Mouse (Mus musculus): Measurements from ENCODE around the gene Stx8. TPM values are rescaled to one million over a fixed set of nuclear protein-coding genes. Genes with fewer than 3 reads are reported as not detected.

Gene Stx8
- total and polyA plus RNA-seq, 2 experiments from 2014 or later, result 10.8 to 65.8 TPM

DNA sequence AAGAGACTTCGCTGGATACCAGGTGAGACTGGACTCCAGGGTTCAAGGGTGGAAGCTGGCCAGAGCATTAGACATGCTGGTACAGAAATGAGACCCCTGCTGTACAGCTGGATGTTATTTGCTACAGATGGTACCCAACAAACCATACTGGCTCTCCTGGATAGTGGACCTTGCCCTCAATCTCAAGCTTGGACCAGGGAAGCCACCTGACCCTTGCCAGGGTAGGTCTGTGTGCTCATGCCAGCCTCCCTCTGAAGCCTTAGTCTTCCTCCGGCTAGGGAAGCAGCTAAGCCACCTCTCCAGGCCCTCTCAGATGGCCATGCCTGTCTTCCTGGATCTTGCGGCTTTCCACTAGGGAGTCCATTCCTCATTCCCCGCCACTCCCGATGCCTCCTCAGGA, 244.7 kb downstream of the Stx8 start:
- no peaks in the 10 kb centered on the region for H3K9me3 ChIP-seq (ENCODE audit: low read length)
- ATAC-seq (no peak), DNase-seq (ENCODE audit: low spot score) (no peak)
- H3K27ac ChIP-seq, result no peak overlapping the region
- H3K4me3 ChIP-seq (ENCODE audit: low read length), result no peak overlapping the region
- no peaks in the 10 kb centered on the region for H3K36me3 ChIP-seq (ENCODE audit: insufficient read depth, low read length)
- WGBS, result 91% methylated on average over 5 of the region's 5 CpGs
- no peaks in the 10 kb centered on the region for H3K27me3 ChIP-seq (ENCODE audit: insufficient read depth, low read length)
- peaks cover 15% of the 10 kb centered on the region for H3K4me1 ChIP-seq (ENCODE audit: insufficient read depth, low read length)
- no peak overlapping the region for H3K4me2 ChIP-seq (ENCODE audit: low read depth, low read length)
- H3K9ac ChIP-seq (replicated peaks; ENCODE audit: low read length), result no peak overlapping the region
- no peak for TF ChIP-seq CTCF (IDR thresholded peaks at IDR 0.05; ENCODE audit: low read depth)

DNA sequence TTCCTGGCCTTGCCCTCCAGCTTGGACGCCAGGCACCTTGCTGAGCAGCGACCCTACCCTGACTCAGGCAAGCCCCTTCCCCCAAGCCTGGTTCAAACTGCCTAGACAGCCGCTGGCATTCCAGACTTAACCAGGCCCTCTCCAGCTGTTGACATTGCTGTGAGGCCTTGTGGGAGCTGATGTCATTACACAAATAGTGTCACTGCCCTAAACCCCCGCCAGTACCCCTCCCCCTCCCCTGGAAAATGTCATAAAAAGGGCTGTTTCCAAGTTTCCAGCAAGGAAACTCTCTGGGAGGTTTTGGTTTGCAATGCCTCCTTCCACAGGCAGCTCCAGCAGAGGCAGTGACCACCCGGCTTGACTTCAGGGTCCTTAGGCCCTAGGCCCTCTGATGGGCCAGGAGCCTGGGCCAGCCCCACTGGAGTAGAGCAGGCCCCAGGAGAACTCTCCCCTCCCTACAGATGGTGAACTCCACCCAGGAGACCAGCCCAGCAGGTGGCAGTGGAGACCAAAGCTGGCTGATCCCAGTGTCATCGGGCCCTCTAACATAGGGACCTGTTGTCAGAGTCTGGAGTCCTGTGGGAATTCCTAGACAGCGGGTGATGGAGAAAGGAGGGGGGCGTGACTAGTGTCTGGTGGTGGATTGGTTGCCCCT, 246.1 kb downstream of the Stx8 start:
- peak; percentile 61 for TF ChIP-seq CTCF (IDR thresholded peaks at IDR 0.05; ENCODE audit: low read depth)
- no peak overlapping the region for H3K27ac ChIP-seq
- H3K4me3 ChIP-seq (ENCODE audit: low read length), result no peak overlapping the region
- peak; percentile 68 for DNase-seq (ENCODE audit: low spot score)
- H3K36me3 ChIP-seq (ENCODE audit: insufficient read depth, low read length), result no peaks in the 10 kb centered on the region
- ATAC-seq, result peak; percentile 27; the same call in 1 of the 2 replicates
- WGBS, result 58% methylated on average over 8 of the region's 8 CpGs
- no peak overlapping the region for H3K9ac ChIP-seq (replicated peaks; ENCODE audit: low read length)
- H3K4me1 ChIP-seq (ENCODE audit: insufficient read depth, low read length), result peaks cover 23% of the 10 kb centered on the region
- no peak overlapping the region for H3K4me2 ChIP-seq (ENCODE audit: low read depth, low read length)
- H3K27me3 ChIP-seq (ENCODE audit: insufficient read depth, low read length), result no peaks in the 10 kb centered on the region
- no peaks in the 10 kb centered on the region for H3K9me3 ChIP-seq (ENCODE audit: low read length)

DNA sequence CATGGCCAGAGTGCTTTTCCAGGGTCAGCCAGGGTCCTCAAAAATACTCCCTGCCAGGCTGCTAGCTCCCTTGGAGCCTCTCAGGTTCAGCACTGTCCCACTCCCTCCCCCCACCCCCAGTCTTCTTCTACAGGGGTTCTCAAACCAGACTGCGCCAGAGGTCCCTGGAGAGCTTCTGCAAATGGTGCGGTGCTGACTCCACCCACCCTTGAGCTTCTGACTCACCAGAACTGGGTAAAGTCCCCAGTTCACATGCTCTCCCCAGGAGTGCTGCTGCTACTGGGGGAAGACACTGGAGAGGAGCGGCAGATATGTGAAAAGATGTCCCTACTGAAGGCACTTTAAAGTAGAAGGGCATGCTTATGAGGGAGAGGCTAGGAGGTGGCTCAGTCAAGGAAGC, 247.9 kb downstream of the Stx8 start:
- no peak overlapping the region for H3K4me2 ChIP-seq (ENCODE audit: low read depth, low read length)
- 82% methylated on average over 3 of the region's 3 CpGs for WGBS
- H3K4me1 ChIP-seq (ENCODE audit: insufficient read depth, low read length), result peaks cover 23% of the 10 kb centered on the region
- no peak overlapping the region for H3K4me3 ChIP-seq (ENCODE audit: low read length)
- ATAC-seq, result no peak
- no peaks in the 10 kb centered on the region for H3K36me3 ChIP-seq (ENCODE audit: insufficient read depth, low read length)
- DNase-seq (ENCODE audit: low spot score), result no peak
- no peak for TF ChIP-seq CTCF (IDR thresholded peaks at IDR 0.05; ENCODE audit: low read depth)
- H3K9me3 ChIP-seq (ENCODE audit: low read length), result no peaks in the 10 kb centered on the region
- no peaks in the 10 kb centered on the region for H3K27me3 ChIP-seq (ENCODE audit: insufficient read depth, low read length)
- no peak overlapping the region for H3K27ac ChIP-seq
- H3K9ac ChIP-seq (replicated peaks; ENCODE audit: low read length), result no peak overlapping the region

DNA sequence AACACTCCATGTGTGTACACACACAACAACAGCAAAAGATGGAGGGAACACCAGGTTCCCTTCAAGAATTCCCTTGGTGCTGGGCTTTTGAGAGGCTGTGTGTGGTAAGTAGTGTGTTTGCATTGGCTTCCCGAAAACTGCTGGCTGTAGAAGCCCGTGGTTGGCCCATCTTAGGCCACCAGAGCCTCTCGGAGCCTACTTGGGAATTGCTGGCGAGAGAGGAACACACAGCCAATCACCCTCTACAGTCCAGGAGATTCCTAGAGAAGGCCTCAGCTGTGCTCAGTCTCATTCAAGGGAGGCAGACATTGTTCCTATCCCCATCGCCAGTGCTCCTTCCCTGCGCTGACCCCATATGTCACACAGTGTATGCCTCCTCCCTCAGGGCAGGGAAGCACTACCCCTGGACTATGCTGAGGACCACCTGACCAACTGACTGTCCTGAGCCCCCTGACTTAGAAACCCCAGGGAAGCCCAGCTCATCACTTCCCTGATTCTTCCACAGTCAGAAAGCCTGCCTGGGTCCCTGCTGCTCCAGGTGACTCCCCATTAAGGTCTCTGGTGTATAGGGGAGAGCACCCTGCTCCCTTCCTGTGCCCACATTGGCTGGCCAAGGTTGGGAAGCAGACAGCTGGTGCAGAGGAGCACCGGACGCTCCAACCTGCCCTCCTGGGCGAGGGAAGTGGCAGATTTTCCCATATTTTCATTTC, 248.7 kb downstream of the Stx8 start:
- Histone ChIP-seq H3K4me2 (ENCODE audit: low read depth, low read length) (no peak overlapping the region), H3K9ac (replicated peaks; ENCODE audit: low read length) (no peak overlapping the region), H3K4me3 (ENCODE audit: low read length) (no peak overlapping the region), H3K36me3 (ENCODE audit: insufficient read depth, low read length) (no peaks in the 10 kb centered on the region), H3K9me3 (ENCODE audit: low read length) (no peaks in the 10 kb centered on the region), H3K27me3 (ENCODE audit: insufficient read depth, low read length) (no peaks in the 10 kb centered on the region), H3K4me1 (ENCODE audit: insufficient read depth, low read length) (peaks cover 23% of the 10 kb centered on the region), H3K27ac (peak overlapping the region; percentile 71)
- no peak for DNase-seq (ENCODE audit: low spot score)
- WGBS, result 48% methylated on average over 9 of the region's 9 CpGs
- 0 out of 2 replicates have a peak, but pooled peaks have one; percentile 11 for ATAC-seq
- no peak for TF ChIP-seq CTCF (IDR thresholded peaks at IDR 0.05; ENCODE audit: low read depth)

DNA sequence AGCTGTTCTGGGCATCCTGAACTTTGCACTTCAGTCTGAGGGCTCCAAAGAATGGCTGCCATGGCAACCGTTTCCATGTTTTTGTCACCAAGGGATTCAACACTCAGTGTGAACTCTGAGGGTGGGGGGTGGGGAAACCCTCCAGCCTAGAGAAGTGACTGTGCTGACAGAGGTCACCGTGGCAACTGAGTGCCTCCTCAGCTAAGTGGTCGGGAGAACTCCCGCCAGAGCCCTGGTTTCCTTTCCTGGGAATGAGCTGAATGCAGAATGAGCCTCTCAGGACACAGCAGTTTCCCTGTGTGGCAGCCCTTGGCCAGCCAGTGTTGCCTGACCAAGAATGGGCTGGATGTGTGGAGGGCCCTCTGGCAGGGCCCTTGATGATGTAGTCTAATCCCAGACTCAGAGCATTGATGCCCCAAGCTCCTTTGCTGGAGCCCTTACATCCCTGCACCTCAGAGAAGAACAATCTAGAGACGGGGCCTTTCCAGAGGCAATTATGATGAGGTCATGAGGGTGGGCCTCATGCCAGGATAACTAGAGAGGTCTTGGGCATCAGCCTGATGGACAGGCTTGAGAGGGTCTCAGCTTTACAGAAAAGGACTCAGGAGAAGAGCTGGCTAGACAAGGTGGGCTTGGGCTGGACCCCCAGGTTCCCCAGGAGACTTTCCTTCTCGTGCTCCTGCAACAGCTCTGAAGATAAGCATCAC, 249.4 kb downstream of the Stx8 start:
- Histone ChIP-seq H3K36me3 (ENCODE audit: insufficient read depth, low read length) (no peaks in the 10 kb centered on the region), H3K9me3 (ENCODE audit: low read length) (no peaks in the 10 kb centered on the region), H3K4me1 (ENCODE audit: insufficient read depth, low read length) (peaks cover 23% of the 10 kb centered on the region), H3K4me3 (ENCODE audit: low read length) (no peak overlapping the region), H3K4me2 (ENCODE audit: low read depth, low read length) (no peak overlapping the region), H3K27me3 (ENCODE audit: insufficient read depth, low read length) (no peaks in the 10 kb centered on the region), H3K27ac (peak overlapping the region; percentile 71), H3K9ac (replicated peaks; ENCODE audit: low read length) (no peak overlapping the region)
- peak; percentile 86 for DNase-seq (ENCODE audit: low spot score)
- peak; percentile 88 for ATAC-seq
- WGBS, result 11% methylated on average over 6 of the region's 6 CpGs
- no peak for TF ChIP-seq CTCF (IDR thresholded peaks at IDR 0.05; ENCODE audit: low read depth)

DNA sequence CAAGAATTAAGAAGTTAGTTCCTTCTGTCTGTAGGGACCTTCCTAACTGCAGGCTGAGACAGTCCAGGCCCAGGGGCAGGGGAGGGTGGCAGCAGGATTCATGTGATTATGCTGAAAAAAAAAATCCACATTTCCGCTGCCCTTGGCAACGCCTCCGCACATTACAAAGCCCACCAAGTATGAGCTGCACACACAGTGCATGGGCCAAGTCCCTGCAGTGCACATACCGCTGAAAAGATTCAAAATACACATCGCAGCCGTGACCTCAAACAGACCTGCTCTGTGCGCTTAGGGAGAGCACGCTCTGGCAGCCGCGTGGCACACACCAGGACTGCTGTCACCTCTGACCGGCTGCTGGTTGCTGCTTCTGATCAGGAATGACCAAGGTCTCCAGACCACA, 250.0 kb downstream of the Stx8 start:
- peak; percentile 61 for DNase-seq (ENCODE audit: low spot score)
- Histone ChIP-seq H3K27ac (peak overlapping the region; percentile 54; the same call in 1 of the 2 replicates), H3K4me3 (ENCODE audit: low read length) (no peak overlapping the region), H3K4me1 (ENCODE audit: insufficient read depth, low read length) (peaks cover 23% of the 10 kb centered on the region), H3K4me2 (ENCODE audit: low read depth, low read length) (no peak overlapping the region), H3K27me3 (ENCODE audit: insufficient read depth, low read length) (no peaks in the 10 kb centered on the region), H3K36me3 (ENCODE audit: insufficient read depth, low read length) (no peaks in the 10 kb centered on the region), H3K9ac (replicated peaks; ENCODE audit: low read length) (no peak overlapping the region), H3K9me3 (ENCODE audit: low read length) (no peaks in the 10 kb centered on the region)
- ATAC-seq, result 0 out of 2 replicates have a peak, but pooled peaks have one; percentile 30
- WGBS, result 25% methylated on average over 11 of the region's 11 CpGs
- no peak for TF ChIP-seq CTCF (IDR thresholded peaks at IDR 0.05; ENCODE audit: low read depth)

Measured in hindbrain, postnatal 0 days (tissue).